Mouse (Mus musculus) ES-Bruce4 (cell line): Measurements from ENCODE around the gene Nprl2.

Experiments used
- CTCF ChIP-seq: IDR thresholded peaks from one replicate; pipeline ENCODE4 v1.8.1; 2011; ENCODE audit warnings: low read depth, low read length
- EP300 ChIP-seq: IDR thresholded peaks from 2 replicates; pipeline ENCODE4 v1.6.1; 2011; ENCODE audit warnings: low read depth, low read length; ENCODE audit not compliant: insufficient read depth
- POLR2A ChIP-seq: IDR thresholded peaks from one replicate; pipeline ENCODE4 v1.8.1; 2011; ENCODE audit warnings: low read length; ENCODE audit not compliant: insufficient read depth

GRCm38 (mm10) chr9:107575579-107576356, 33.7 kb downstream of the Nprl2 start:
- TF ChIP-seq CTCF = no peak
- TF ChIP-seq EP300 = peak; percentile 96
- no peak for TF ChIP-seq POLR2A
